Mouse (Mus musculus) heart, embryonic 16.5 days (tissue): ENCODE measurements around the gene Mecom. TPM values are rescaled to one million over a fixed set of nuclear protein-coding genes. Genes with fewer than 3 reads are reported as not detected.

Source experiments
- ATAC-seq: fragments of 200-750 bp; cut with Nextera tagmentation; replicated peaks from 2 replicates; pipeline ENCODE4 v1.8.0; 2017; ENCODE audit warnings: moderate number of reproducible peaks; ENCODE audit not compliant: insufficient read depth, low FRiP score; ENCODE audit errors: extremely low read depth
- H3K27ac ChIP-seq: fragments of 300-500 bp; sonication (generic); 2 replicates; pipeline ENCODE4 v1.5.1; 2014; ENCODE audit warnings: mild to moderate bottlenecking, low read length, control low read depth, moderate library complexity
- H3K27me3 ChIP-seq: fragments of 300-500 bp; sonication (generic); 2 replicates; pipeline ENCODE4 v1.6.1; 2014; ENCODE audit warnings: low read length, mixed read lengths; ENCODE audit not compliant: control insufficient read depth, insufficient read depth
- H3K36me3 ChIP-seq: fragments of 300-500 bp; sonication (generic); 2 replicates; pipeline ENCODE4 v1.6.1; 2014; ENCODE audit not compliant: control insufficient read depth, insufficient read depth
- H3K4me1 ChIP-seq: fragments of 300-500 bp; sonication (generic); 2 replicates; pipeline ENCODE4 v1.6.1; 2014; ENCODE audit warnings: low read length, mixed read lengths; ENCODE audit not compliant: control insufficient read depth, insufficient read depth
- H3K4me2 ChIP-seq: fragments of 300-500 bp; sonication (generic); 2 replicates; pipeline ENCODE4 v1.6.1; 2014; ENCODE audit warnings: low read depth, mild to moderate bottlenecking, control low read depth, low read length
- H3K4me3 ChIP-seq: fragments of 300-500 bp; sonication (generic); 2 replicates; pipeline ENCODE4 v1.5.1; 2014; ENCODE audit warnings: mild to moderate bottlenecking, control low read depth, low read length
- H3K9ac ChIP-seq: fragments of 300-500 bp; sonication (generic); 2 replicates; pipeline ENCODE4 v1.6.1; 2014; ENCODE audit warnings: low read length, control low read depth
- H3K9me3 ChIP-seq: fragments of 300-500 bp; sonication (generic); replicated peaks from 2 replicates; pipeline ENCODE4 v1.6.1; 2016; ENCODE audit warnings: low read length; ENCODE audit not compliant: control insufficient read depth
- WGBS: fragments of 180-500 bp; shearing (Covaris S2); extraction: QIAGEN DNeasy Blood & Tissue Kit; methylation state at CpG from one replicate; pipeline ENCODE4 v1.1.7; 2014; 5-methylcytosine and 5-hydroxymethylcytosine counted together
- polyA plus RNA-seq: library from polyadenylated mRNA; unstranded; fragments of >200 nt; fragmentation: Nextera tagmentation; extraction: Ambion mirVana; gene quantifications from 2 replicates; pipeline ENCODE4 v1.2.1, GENCODE M21; 2015

Gene Mecom
- polyA plus RNA-seq, 1 experiment from 2014 or later: 12.7 TPM

DNA sequence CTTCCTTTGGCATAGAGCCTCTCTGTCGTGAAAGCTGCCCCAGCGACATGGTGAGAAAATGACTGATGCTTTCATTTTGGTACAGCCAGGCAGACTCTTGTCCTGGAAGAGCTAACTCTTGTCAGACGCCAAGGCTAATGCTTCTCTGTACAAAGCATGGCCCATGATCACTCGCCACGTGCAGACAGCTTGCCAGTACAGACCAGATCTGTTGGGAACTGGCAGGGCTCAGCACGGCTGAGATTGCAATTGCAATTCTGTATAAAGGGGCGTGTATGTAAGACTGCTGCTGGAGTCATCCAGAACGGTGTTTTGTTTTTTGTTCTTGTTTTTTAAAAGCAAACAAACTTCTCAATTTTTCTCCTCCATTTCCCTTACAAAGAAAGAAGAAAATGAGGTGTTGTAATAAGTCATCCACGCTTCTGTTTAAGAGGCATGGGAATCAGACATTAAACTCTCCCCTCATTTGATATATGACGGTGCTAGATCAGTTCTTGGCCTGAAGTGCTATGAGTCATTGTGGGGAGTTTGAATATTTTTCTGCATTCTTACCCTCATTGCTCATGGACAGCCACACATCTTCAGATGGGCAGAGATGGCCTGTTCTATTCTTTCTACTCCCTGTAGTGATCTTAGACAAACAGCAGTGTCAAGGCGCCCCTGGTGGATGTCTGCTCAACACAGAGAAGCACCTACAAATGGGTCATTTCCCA is 644.1 kb downstream of the Mecom start:
- Histone ChIP-seq H3K27me3 (no peaks in the 10 kb centered on the region), H3K4me3 (no peak overlapping the region), H3K9me3 (no peaks in the 10 kb centered on the region), H3K36me3 (no peaks in the 10 kb centered on the region), H3K9ac (no peak overlapping the region), H3K4me1 (no peaks in the 10 kb centered on the region), H3K27ac (no peak overlapping the region), H3K4me2 (no peak overlapping the region)
- no peak for ATAC-seq
- WGBS: 67% methylated on average over 11 of the region's 11 CpGs

Other genes starting within 250 kb of the Mecom start
- not detected in 2 replicates for gene Actrt3, start 51.9 kb upstream of the Mecom start, polyA plus RNA-seq
- gene Mynn, start 54.1 kb upstream of the Mecom start, polyA plus RNA-seq: 21.5 and 28.4 TPM in 2 replicates
- not detected in 2 replicates for gene Lrriq4, start 96.5 kb upstream of the Mecom start, polyA plus RNA-seq
- 0.88 and 1.1 TPM in 2 replicates for gene Lrrc34, start 99.9 kb upstream of the Mecom start, polyA plus RNA-seq
- gene Lrrc31, start 151.8 kb upstream of the Mecom start, polyA plus RNA-seq: 0.13 TPM in 1 of 2 replicates, not detected in the other
- gene Samd7, start 198.3 kb upstream of the Mecom start, polyA plus RNA-seq: not detected in 2 replicates
- 38.9 and 45.8 TPM in 2 replicates for gene Sec62, start 244.9 kb upstream of the Mecom start, polyA plus RNA-seq